Mouse (Mus musculus): ENCODE measurements at regions not wholly inside any gene's neighbourhood (a gene's known extent, or its start where the extent isn't known, plus 50 kb on each side); places are given as distances from the start of the nearest gene placed in this dataset.

GRCm38 (mm10) chr9:98710155-98710710, 108.8 kb upstream of the Mrps22 start:
- TF ChIP-seq GATA1 (IDR thresholded peaks at IDR 0.05; ENCODE audit: borderline replicate concordance, low read length) (no peak), FLI1 (IDR thresholded peaks at IDR 0.05; ENCODE audit: low read length) (no peak)

Data from megakaryocyte, embryonic 14.5 days (primary cell).